Mouse (Mus musculus) intestine, postnatal 0 days (tissue): ENCODE measurements around the gene Calm3. TPM values are rescaled to one million over a fixed set of nuclear protein-coding genes. Genes with fewer than 3 reads are reported as not detected.

Source experiments
- ATAC-seq: fragments of 200-750 bp; cut with Nextera tagmentation; 2 replicates; pipeline ENCODE4 v1.8.0; 2017; ENCODE audit warnings: mild to moderate bottlenecking, moderate TSS enrichment, moderate library complexity
- H3K27ac ChIP-seq: fragments of 300-500 bp; sonication (generic); 2 replicates; pipeline ENCODE4 v1.5.1; 2014; ENCODE audit warnings: mild to moderate bottlenecking, low read depth, low read length, moderate library complexity
- H3K27me3 ChIP-seq: fragments of 300-500 bp; sonication (generic); replicated peaks from 2 replicates; pipeline ENCODE4 v1.6.1; 2014; ENCODE audit warnings: low read length, mixed read lengths; ENCODE audit not compliant: control insufficient read depth, insufficient read depth
- H3K36me3 ChIP-seq: fragments of 300-500 bp; sonication (generic); 2 replicates; pipeline ENCODE4 v1.6.1; 2014; ENCODE audit warnings: mild to moderate bottlenecking, moderate library complexity; ENCODE audit not compliant: control insufficient read depth, insufficient read depth
- H3K4me1 ChIP-seq: fragments of 300-500 bp; sonication (generic); replicated peaks from 2 replicates; pipeline ENCODE4 v1.6.1; 2014; ENCODE audit warnings: antibody characterized with exemption, low read length, mixed read lengths; ENCODE audit not compliant: control insufficient read depth, insufficient read depth
- H3K4me2 ChIP-seq: fragments of 300-500 bp; sonication (generic); replicated peaks from 2 replicates; pipeline ENCODE4 v1.6.1; 2014; ENCODE audit warnings: low read depth, mild to moderate bottlenecking, moderate library complexity
- H3K4me3 ChIP-seq: fragments of 300-500 bp; sonication (generic); 2 replicates; pipeline ENCODE4 v1.5.1; 2014; ENCODE audit warnings: low read depth, low read length
- H3K9ac ChIP-seq: fragments of 300-500 bp; sonication (generic); 2 replicates; pipeline ENCODE4 v1.6.1; 2014; ENCODE audit warnings: mild to moderate bottlenecking, low read depth, low read length
- H3K9me3 ChIP-seq: fragments of 300-500 bp; sonication (generic); 2 replicates; pipeline ENCODE4 v1.6.1; 2016; ENCODE audit warnings: mixed run types; ENCODE audit not compliant: control insufficient read depth
- CTCF ChIP-seq: sonication (generic); IDR thresholded peaks from 2 replicates; pipeline ENCODE4 v1.5.1; 2016; ENCODE audit warnings: low read depth, mild to moderate bottlenecking, control low read depth, antibody characterized with exemption, moderate library complexity
- WGBS: fragments of 180-500 bp; shearing (Covaris S2); extraction: QIAGEN DNeasy Blood & Tissue Kit; methylation state at CpG from one replicate; pipeline ENCODE4 v1.1.7; 2014; 5-methylcytosine and 5-hydroxymethylcytosine counted together
- polyA plus RNA-seq: library from polyadenylated mRNA; unstranded; fragments of >200 nt; fragmentation: Nextera tagmentation; extraction: Ambion mirVana; gene quantifications from 2 replicates; pipeline ENCODE4 v1.2.1, GENCODE M21; 2015

Calm3 gene
- 236 and 241 TPM in 2 replicates for polyA plus RNA-seq

- 2% methylated on average over 63 of the region's 64 CpGs for WGBS
These were observed at the start of gene Calm3 for GRCm38 (mm10) chr7:16924037-16924834. Calm3 (minus strand) TSS chr7:16924114.

GRCm38 (mm10) chr7:16971160-16971559, 47.2 kb upstream of the Calm3 start:
- TF ChIP-seq CTCF, result no peak
- no peak for ATAC-seq
- 67% methylated on average over 3 of the region's 3 CpGs for WGBS
- Histone ChIP-seq H3K36me3 (no peaks in the 10 kb centered on the region), H3K27me3 (no peaks in the 10 kb centered on the region), H3K27ac (no peak overlapping the region), H3K4me2 (no peak overlapping the region), H3K4me3 (no peak overlapping the region), H3K9ac (no peak overlapping the region), H3K4me1 (no peaks in the 10 kb centered on the region), H3K9me3 (0 out of 2 replicates have a peak, but pooled peaks cover 4% of the 10 kb centered on the region)

More at GRCm38 (mm10) chr7:16924037-16924834, at the start of gene Calm3:
- Histone ChIP-seq H3K4me3 (peak within 1 kb of the TSS; percentile 91), H3K36me3 (no peaks in the 10 kb centered on the region; the same call in 1 of the 2 replicates), H3K27me3 (no peaks in the 10 kb centered on the region), H3K4me2 (peak within 1 kb of the TSS; percentile 84), H3K9me3 (no peaks in the 10 kb centered on the region), H3K4me1 (peaks cover 9% of the 10 kb centered on the region; the same call in 1 of the 2 replicates), H3K9ac (peak within 1 kb of the TSS; percentile 80), H3K27ac (peak within 1 kb of the TSS; percentile 94)
- TF ChIP-seq CTCF, result peak; percentile 45
- ATAC-seq, result peak; percentile 93

- 0 out of 2 replicates have a peak, but pooled peaks cover 4% of the 10 kb centered on the region for H3K9me3 ChIP-seq
- H3K27me3 ChIP-seq, result no peaks in the 10 kb centered on the region
- H3K4me1 ChIP-seq, result no peaks in the 10 kb centered on the region
- H3K9ac ChIP-seq, result no peak overlapping the region
- no peak for ATAC-seq
- WGBS, result 48% methylated on average over 6 of the region's 6 CpGs
- H3K4me2 ChIP-seq, result no peak overlapping the region
- no peak for TF ChIP-seq CTCF
- no peaks in the 10 kb centered on the region for H3K36me3 ChIP-seq
- no peak overlapping the region for H3K4me3 ChIP-seq
- no peak overlapping the region for H3K27ac ChIP-seq
These were observed 44.5 kb upstream of the Calm3 start for GRCm38 (mm10) chr7:16968414-16968813.

GRCm38 (mm10) chr7:16961678-16962077, 37.8 kb upstream of the Calm3 start:
- H3K4me2 ChIP-seq, result no peak overlapping the region
- no peak overlapping the region for H3K27ac ChIP-seq
- no peaks in the 10 kb centered on the region for H3K27me3 ChIP-seq
- H3K4me1 ChIP-seq, result no peaks in the 10 kb centered on the region
- no peaks in the 10 kb centered on the region for H3K36me3 ChIP-seq
- no peaks in the 10 kb centered on the region for H3K9me3 ChIP-seq
- no peak overlapping the region for H3K9ac ChIP-seq
- no peak overlapping the region for H3K4me3 ChIP-seq
- TF ChIP-seq CTCF, result no peak
- 43% methylated on average over 5 of the region's 5 CpGs for WGBS
- no peak for ATAC-seq

- Histone ChIP-seq H3K4me1 (no peaks in the 10 kb centered on the region), H3K4me2 (no peak within 1 kb of the TSS), H3K36me3 (no peaks in the 10 kb centered on the region), H3K27me3 (no peaks in the 10 kb centered on the region), H3K9ac (no peak within 1 kb of the TSS), H3K9me3 (no peaks in the 10 kb centered on the region), H3K4me3 (no peak within 1 kb of the TSS), H3K27ac (no peak within 1 kb of the TSS)
- WGBS, result 33% methylated on average over 17 of the region's 17 CpGs
- TF ChIP-seq CTCF, result no peak
- peak; percentile 36; the same call in 1 of the 2 replicates for ATAC-seq
These were observed 35.7 kb upstream of the Calm3 start, which contains the start of gene Pnmal1 for GRCm38 (mm10) chr7:16959539-16960187. Pnmal1 (plus strand) TSS chr7:16959679.
